Mouse (Mus musculus): Measurements from ENCODE around the gene Gbp6. TPM values are rescaled to one million over a fixed set of nuclear protein-coding genes. Genes with fewer than 3 reads are reported as not detected.
"Not testable (repeated sequence)": the region's sequence is repeated elsewhere in the genome, so short reads cannot be mapped to it uniquely, and the experiment has no call there.

The Gbp6 gene
- total RNA-seq (2021): 10 to 100 TPM; 11.1 to 14.5 TPM
- long read RNA-seq, experiment 1, transcript Gbp6-201 (11 exons, 2,604 nt): major isoform, 5 of 6 reads
- long read RNA-seq, experiment 1, partial matches to known transcripts: 0 of 6 reads
- long read RNA-seq, experiment 1, other reads (novel, unspliced or antisense): 1 of 6 reads
- long read RNA-seq, experiment 2, partial matches to known transcripts: 0 of 3 reads
- long read RNA-seq, experiment 2, other reads (novel, unspliced or antisense): 2 of 3 reads

GRCm38 (mm10) chr5:105293226-105294165, at the start of gene Gbp6, which contains the start of gene Gm43302:
Gbp6 (minus strand) TSS chr5:105293698.
Gm43302 (minus strand) TSS chr5:105293695.
- DNase-seq: peak; percentile 25 to 31

DNA sequence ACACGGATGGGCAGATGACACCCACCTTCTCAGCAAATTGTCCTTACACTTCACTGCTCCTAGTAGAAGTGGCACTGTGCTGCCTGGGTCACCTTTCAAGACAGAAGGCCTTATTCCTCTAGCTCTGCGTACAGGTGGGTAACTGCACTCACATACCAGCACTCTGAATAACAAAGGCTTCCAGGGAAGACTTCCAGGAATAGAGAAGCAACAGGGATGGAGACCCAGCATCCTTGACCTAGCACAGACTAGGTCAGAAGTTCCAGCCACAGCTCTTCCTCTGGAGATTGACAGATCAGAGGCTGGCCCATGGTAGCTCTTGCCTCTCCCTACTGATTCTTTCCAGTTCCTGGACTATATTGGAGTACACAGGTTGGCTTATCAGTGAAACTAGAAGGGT, 47.8 kb upstream of the Gbp6 start:
- DNase-seq: no peak

GRCm38 (mm10) chr5:105322543-105322942, 29.0 kb upstream of the Gbp6 start:
- peak in 1 of 2 experiments; percentile 17 for DNase-seq

- no peak for DNase-seq
These were observed 17.4 kb upstream of the Gbp6 start for GRCm38 (mm10) chr5:105310941-105311340.

DNA sequence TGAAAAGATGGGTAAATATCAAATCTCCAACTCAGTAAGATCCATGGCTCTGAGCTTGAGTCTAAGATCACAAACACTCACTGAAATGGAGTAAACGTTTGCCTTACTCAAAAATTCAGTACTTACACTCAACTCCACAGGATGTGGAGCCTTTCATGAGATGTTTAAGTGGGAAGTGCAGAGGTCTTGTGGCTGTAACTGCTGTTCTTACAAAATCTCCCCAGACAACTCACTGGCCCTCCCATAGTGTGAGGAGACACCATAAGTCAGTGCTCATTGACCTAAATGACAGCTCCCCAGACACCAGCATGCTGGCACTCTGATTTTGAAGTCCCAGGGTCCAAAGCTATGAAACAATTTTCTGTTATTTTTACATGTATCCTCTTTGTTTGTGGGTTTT, 15.7 kb upstream of the Gbp6 start:
- DNase-seq: not testable (repeated sequence)

- not testable (repeated sequence) for DNase-seq
These were observed 13.4 kb upstream of the Gbp6 start for GRCm38 (mm10) chr5:105306946-105307345.

GRCm38 (mm10) chr5:105306159-105306581, 12.7 kb upstream of the Gbp6 start:
- DNase-seq: peak; percentile 48 to 67

- DNase-seq: peak in 1 of 2 experiments; percentile 5
These were observed 12.2 kb upstream of the Gbp6 start for GRCm38 (mm10) chr5:105305671-105306070.

GRCm38 (mm10) chr5:105301963-105302362, 8.5 kb upstream of the Gbp6 start:
- DNase-seq: no peak

DNA sequence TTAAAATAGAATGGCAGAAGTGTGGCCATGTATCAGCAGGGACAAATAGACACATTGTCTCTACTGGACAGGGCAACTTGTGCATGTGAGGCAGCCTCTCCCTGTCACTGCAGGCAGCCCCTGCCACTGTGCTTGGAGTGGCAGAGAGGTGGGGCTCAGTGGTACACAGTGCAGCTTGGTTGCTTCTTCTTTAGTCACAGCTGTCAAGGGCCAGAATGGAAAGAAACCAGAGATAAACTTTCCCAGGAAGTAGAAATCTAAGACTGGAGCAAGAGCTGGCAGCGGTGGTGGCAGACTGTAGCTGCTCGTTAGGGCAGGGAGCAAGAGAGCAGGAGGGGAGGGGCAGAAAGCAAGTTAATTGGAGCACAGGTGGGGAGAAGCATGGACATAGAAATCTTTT, 8.0 kb upstream of the Gbp6 start:
- DNase-seq: no peak

GRCm38 (mm10) chr5:105295746-105296145, 2.2 kb upstream of the Gbp6 start:
- no peak for DNase-seq

- no peak for DNase-seq
These were observed 1.0 kb downstream of the Gbp6 start for GRCm38 (mm10) chr5:105292492-105292891.

DNA sequence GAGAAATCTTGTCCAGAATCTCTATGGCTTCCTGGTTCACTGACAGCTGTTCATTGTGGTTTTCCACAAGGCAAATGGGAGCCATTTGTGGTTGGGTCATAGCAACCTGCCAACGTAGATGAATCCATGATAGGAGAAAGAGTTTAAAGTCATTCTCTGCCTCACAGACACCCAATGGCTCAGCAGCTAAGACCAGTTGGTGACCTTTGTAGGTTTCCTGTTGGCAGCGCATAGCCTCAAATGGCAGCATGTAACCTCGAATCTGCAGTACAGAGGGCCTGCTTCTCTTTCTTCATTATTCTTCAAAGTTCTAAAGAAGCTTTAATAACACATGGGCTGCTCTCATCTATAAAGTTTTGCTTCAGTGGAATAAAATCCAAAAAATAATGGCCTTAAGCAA, 2.6 kb downstream of the Gbp6 start:
- DNase-seq: not testable (repeated sequence)

DNA sequence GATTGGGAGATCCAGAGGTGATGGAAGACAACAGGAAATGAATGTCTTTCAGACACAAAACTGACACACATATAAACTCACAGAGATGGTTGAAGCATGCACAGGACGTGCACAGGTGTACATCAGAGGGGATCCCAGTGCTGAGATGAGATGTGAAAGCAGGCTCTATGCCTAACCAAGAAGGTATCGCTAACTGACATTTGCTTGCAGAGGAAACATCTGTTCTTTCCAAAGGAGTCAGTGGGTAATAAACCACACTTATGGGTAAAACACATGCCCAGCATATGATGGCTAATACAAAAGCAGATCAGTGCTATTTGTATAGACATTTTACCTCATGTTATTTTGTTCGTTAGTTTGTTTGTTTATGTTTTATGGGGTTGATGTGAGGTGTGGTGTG, 32.8 kb downstream of the Gbp6 start:
- not testable (repeated sequence) for DNase-seq

DNA sequence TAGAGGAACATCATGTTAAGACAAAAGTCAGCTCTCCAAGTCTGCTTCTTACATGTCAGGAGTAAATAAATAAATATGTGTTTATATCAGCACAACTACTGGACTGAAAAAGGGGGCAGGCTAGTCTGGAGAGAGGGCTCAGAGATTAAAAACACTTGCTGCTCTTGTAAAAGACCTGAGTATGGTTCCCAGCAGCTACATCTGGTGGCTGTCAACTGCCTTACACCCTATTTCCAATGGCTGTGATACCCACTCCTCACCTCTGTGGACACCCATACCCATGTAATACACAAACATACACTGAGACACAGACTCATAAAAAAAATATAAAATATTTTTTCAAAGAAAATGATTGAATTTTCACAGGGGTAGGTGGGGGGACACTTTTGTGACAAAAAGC, 41.0 kb downstream of the Gbp6 start:
- DNase-seq: no peak

GRCm38 (mm10) chr5:105244741-105245140, 48.8 kb downstream of the Gbp6 start:
- DNase-seq: not testable (repeated sequence)

DNA sequence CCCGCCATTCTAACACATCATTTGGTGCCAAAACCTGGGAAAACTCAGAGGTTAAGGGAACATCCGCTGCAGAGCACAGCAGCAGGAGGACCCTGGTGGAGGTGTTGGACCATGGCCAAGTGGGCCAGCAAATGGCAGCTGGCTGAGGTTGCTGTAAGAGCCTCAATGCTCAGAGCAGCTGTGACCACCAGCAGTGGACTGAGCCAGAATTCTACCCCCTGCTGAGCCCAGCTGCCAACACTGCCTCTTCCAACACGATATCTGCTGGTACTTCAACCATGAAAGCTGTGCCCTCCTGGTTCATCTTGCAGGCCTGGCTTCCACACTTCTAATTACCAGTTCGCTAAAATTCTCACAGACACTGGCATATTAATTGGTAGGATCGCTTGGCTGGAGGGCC, 52.5 kb downstream of the Gbp6 start:
- not testable (repeated sequence) for DNase-seq

GRCm38 (mm10) chr5:105239483-105240047, 53.9 kb downstream of the Gbp6 start, which contains the start of gene Gbp10:
Gbp10 (minus strand) TSS chr5:105239533.
- peak; percentile 1 to 25 for DNase-seq

DNA sequence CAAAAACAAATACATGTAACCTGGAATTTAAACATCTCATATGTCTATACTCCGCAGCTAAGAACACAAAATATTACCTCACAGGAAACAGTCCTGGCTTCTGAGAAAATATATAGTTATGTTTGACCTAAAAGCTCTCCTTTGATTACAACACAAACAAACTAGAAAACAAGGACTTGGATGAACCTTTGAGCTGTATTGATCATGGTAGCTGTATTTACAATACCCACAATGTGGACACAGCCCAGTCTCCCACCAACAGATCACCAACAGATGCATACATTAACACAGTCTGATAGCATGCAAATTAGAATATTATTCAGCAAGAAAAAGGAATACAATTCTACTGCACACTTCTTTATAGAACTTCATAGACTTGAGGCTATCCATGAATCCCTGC, 55.1 kb downstream of the Gbp6 start:
- not testable (repeated sequence) for DNase-seq

DNA sequence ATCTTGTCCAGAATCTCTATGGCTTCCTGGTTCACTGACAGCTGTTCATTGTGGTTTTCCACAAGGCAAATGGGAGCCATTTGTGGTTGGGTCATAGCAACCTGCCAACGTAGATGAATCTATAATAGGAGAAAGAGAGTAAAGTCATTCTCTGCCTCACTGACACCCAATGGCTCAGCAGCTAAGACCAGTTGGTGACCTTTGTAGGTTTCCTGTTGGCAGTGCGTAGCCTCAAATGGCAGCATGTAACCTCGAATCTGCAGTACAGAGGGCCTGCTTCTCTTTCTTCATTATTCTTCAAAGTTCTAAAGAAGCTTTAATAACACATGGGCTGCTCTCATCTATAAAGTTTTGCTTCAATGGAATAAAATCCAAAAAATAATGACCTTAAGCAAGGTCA, 57.5 kb downstream of the Gbp6 start:
- DNase-seq: not testable (repeated sequence)
